Mouse (Mus musculus) embryonic fibroblast, embryonic 13.5 days (primary cell): ENCODE measurements around the gene Gm10668. TPM values are rescaled to one million over a fixed set of nuclear protein-coding genes. Genes with fewer than 3 reads are reported as not detected.
"Not testable (repeated sequence)": the region's sequence is repeated elsewhere in the genome, so short reads cannot be mapped to it uniquely, and the experiment has no call there.

Experiments
- H3K27ac ChIP-seq: 2 replicates; pipeline ENCODE4 v1.5.1; 2012; ENCODE audit warnings: low read length, control low read depth, inconsistent platforms; ENCODE audit not compliant: insufficient read depth
- H3K4me1 ChIP-seq: 2 replicates; pipeline ENCODE4 v1.6.1; 2011; ENCODE audit warnings: low read length; ENCODE audit not compliant: control insufficient read depth, insufficient read depth
- H3K4me3 ChIP-seq: 2 replicates; pipeline ENCODE4 v1.5.1; 2011; ENCODE audit warnings: mild to moderate bottlenecking, control low read depth, low read length; ENCODE audit not compliant: insufficient read depth
- polyA plus RNA-seq: library from polyadenylated mRNA; stranded (reverse); fragments of >200 nt; gene quantifications from 2 replicates; pipeline ENCODE4 v1.2.4, GENCODE M21; 2011; ENCODE audit warnings: low read depth; ENCODE audit not compliant: missing spikeins, insufficient read length

Gm10668 gene
- polyA plus RNA-seq = not detected in 2 replicates

GRCm38 (mm10) chr7:20730524-20730923 lies at the start of gene Gm10668:
TSS of gene Gm10668 (minus strand) at chr7:20730624.
- H3K4me1 ChIP-seq, H3K27ac ChIP-seq, H3K4me3 ChIP-seq: not testable (repeated sequence)

DNA sequence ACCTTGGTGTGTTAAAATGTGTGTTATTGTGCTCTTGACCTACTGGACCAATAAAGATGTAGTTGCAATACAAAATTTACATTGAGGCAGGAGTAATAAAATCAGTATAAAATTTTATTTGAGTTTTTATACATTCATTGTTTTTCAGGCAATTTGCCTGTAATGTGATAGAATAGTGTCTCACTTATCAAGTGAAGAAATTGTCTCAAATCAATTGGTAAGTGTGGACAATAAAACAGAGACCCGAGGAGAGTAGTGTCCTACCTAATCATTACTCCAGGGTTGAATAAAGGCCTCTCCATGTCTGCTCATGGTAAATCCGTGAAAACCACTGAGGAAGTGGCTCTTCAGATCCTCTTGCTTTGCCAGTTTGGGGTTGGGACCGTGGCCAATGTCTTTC lies 40.5 kb upstream of the Gm10668 start, which contains the start of gene Vmn1r112:
Vmn1r112 (plus strand) TSS at position 301 of the 400 bp plus-strand sequence.
- not testable (repeated sequence) for H3K27ac ChIP-seq, H3K4me3 ChIP-seq, H3K4me1 ChIP-seq

- not testable (repeated sequence) for H3K4me1 ChIP-seq, H3K27ac ChIP-seq, H3K4me3 ChIP-seq
Observed at GRCm38 (mm10) chr7:20703116-20703515, 27.3 kb downstream of the Gm10668 start, which contains the start of gene Vmn1r111. TSS of gene Vmn1r111 (minus strand) at chr7:20703216.

Other genes with a start within 250 kb of the Gm10668 start
- gene Vmn1r103, start 220.1 kb downstream of the Gm10668 start, polyA plus RNA-seq = not detected in 2 replicates
- not detected in 2 replicates for gene Vmn1r104, start 196.8 kb downstream of the Gm10668 start, polyA plus RNA-seq
- gene Gm5726, start 184.9 kb downstream of the Gm10668 start, polyA plus RNA-seq = not detected in 2 replicates
- gene Gm4141, start 154.4 kb downstream of the Gm10668 start, polyA plus RNA-seq = not detected in 2 replicates
- gene Gm4513, start 131.6 kb downstream of the Gm10668 start, polyA plus RNA-seq = not detected in 2 replicates
- gene Vmn1r107, start 61.7 kb downstream of the Gm10668 start, polyA plus RNA-seq = not detected in 2 replicates
- not detected in 2 replicates for gene Vmn1r111, start 27.4 kb downstream of the Gm10668 start, polyA plus RNA-seq
- not detected in 2 replicates for gene Vmn1r112, start 40.6 kb upstream of the Gm10668 start, polyA plus RNA-seq
- not detected in 2 replicates for gene Vmn1r113, start 56.7 kb upstream of the Gm10668 start, polyA plus RNA-seq
- not detected in 2 replicates for gene Vmn1r114, start 81.6 kb upstream of the Gm10668 start, polyA plus RNA-seq
- not detected in 2 replicates for gene Vmn1r115, start 114.4 kb upstream of the Gm10668 start, polyA plus RNA-seq
- not detected in 2 replicates for gene Vmn1r116, start 141.6 kb upstream of the Gm10668 start, polyA plus RNA-seq
- not detected in 2 replicates for gene Vmn1r117, start 153.5 kb upstream of the Gm10668 start, polyA plus RNA-seq
- not detected in 2 replicates for gene Vmn1r118, start 181.7 kb upstream of the Gm10668 start, polyA plus RNA-seq